Mouse (Mus musculus): Measurements from ENCODE around the gene Nme4. TPM values are rescaled to one million over a fixed set of nuclear protein-coding genes. Genes with fewer than 3 reads are reported as not detected.
A peak's percentile ranks its signal among the peaks of the same experiment; 100 is the strongest.

Nme4 gene
- total and polyA plus RNA-seq, 3 experiments: 3.7 to 13.8 (median 4.4) TPM

DNA sequence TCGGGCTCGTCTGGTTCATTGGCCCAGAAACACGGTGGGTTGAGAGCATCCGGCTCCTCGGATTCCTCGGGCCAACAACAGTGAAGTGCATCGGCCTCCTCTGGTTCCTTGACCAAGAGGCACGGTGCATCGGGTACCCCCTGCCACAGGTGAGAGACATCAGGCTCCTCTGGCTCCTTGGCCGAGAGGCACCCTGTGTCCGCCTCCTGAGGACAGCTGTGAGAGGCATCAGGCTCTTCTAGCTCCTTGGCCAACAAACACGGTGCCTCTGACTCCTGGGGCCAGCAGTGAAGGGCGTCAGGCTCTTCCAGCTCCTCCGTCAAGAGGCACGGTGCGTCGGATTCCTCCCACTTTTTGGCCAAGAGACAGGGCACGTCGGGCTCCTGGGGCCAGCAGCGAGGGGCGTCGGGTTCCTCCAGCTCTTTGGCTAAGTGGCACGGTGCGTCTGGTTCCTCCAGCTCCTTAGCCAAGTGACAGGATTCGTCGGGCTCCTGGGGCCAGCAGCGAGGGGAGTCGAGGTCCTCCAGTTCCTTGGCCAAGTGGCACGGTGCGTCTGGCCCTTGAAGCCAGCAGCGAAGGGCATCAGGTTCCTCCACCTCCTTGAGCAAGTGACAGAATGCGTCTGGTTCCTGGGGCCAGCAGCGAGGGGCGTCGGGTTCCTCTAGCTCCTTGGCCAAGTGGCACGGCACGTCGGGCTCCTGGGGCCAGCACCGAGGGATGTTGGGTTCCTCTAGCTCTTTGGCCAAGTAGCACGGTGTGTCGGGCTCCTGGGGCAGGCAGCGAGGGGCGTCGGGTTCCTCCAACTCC lies 27.2 kb downstream of the Nme4 start:
- Histone ChIP-seq H3K27me3 (ENCODE audit: control insufficient read depth, insufficient read depth, low read length) (no peaks in the 10 kb centered on the region), H3K9ac (ENCODE audit: low read depth, low read length) (peak overlapping the region; percentile 88), H3K36me3 (ENCODE audit: control insufficient read depth, insufficient read depth, low read length) (no peaks in the 10 kb centered on the region), H3K27ac (peak overlapping the region; percentile 72), H3K79me2 (replicated peaks; ENCODE audit: control insufficient read depth, insufficient read depth, low read length) (peaks cover 4% of the 10 kb centered on the region), H3K4me1 (ENCODE audit: control insufficient read depth, insufficient read depth, low read length) (peaks cover 14% of the 10 kb centered on the region), H3K4me3 (peak overlapping the region; percentile 75)
- DNase-seq: peak; percentile 28 to 38
- TF ChIP-seq CTCF (IDR thresholded peaks at IDR 0.05) (no peak), EP300 (IDR thresholded peaks at IDR 0.05; ENCODE audit: insufficient read depth, low read depth, low read length) (no peak), POLR2A (IDR thresholded peaks at IDR 0.05; ENCODE audit: insufficient read depth, low read depth, low read length) (no peak)
- intact Hi-C loops (cut with DNase I): loop anchor here (2.0 kb wide), 1 partner anchor 23 kb away; the partner anchor contains the start of gene Decr2
- 4% methylated on average over 44 of the region's 44 CpGs for WGBS

DNA sequence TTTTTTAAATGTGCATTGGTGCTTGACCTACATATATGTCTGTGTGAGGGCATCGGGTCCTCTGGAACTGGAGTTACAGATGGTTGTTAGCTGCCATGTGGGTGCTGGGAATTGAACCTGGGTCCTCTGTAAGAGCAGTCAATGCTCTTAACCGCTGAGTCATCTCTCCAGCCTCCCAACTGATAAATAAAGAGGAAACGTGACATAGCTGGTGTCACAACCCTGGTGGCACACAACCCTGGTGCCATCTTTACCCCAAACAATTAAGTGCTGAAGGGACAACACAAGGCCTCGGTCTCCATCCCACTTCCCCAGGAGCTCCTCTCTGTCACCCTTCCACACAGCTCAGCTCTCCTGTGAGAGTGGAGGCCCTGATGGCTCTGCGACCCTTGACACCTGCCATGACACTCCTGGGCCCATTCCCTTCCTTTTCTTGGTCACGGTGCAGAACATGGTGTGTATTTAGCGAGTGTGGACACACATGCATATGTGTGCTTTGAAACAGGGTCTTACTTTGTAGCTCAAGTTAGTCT lies 28.8 kb downstream of the Nme4 start:
- no peak for DNase-seq
- H3K79me2 ChIP-seq (replicated peaks; ENCODE audit: control insufficient read depth, insufficient read depth, low read length): peaks cover 4% of the 10 kb centered on the region
- no peaks in the 10 kb centered on the region for H3K36me3 ChIP-seq (ENCODE audit: control insufficient read depth, insufficient read depth, low read length)
- H3K27me3 ChIP-seq (ENCODE audit: control insufficient read depth, insufficient read depth, low read length): no peaks in the 10 kb centered on the region
- H3K4me1 ChIP-seq (ENCODE audit: control insufficient read depth, insufficient read depth, low read length): peaks cover 14% of the 10 kb centered on the region
- no peak overlapping the region for H3K27ac ChIP-seq
- H3K9ac ChIP-seq (ENCODE audit: low read depth, low read length): no peak overlapping the region
- TF ChIP-seq EP300 (IDR thresholded peaks at IDR 0.05; ENCODE audit: insufficient read depth, low read depth, low read length): no peak
- no peak for TF ChIP-seq POLR2A (IDR thresholded peaks at IDR 0.05; ENCODE audit: insufficient read depth, low read depth, low read length)
- no peak for TF ChIP-seq CTCF (IDR thresholded peaks at IDR 0.05)
- intact Hi-C loops (cut with DNase I): no loop called here
- 94% methylated on average over 7 of the region's 7 CpGs for WGBS
- no peak overlapping the region for H3K4me3 ChIP-seq

DNA sequence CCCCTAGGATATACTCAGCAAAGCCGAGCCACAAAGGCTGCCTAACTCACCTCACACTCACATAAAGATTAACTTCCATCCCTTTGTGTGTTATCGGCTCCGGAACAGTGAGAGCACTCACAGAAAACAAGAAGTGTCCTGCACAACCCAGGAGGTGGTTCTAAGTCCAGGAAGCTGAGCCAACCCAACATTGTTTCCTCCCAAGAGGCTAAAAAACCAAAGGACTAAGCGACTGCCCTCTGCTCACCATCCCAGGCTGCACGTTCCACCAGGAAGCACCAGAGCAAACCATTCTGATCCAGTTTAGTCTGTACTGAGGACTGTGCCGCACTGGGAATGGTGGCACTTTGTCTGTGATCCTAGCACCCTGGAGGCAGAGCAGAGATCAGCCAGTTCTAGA lies 30.5 kb downstream of the Nme4 start:
- Histone ChIP-seq H3K27me3 (ENCODE audit: control insufficient read depth, insufficient read depth, low read length) (no peaks in the 10 kb centered on the region), H3K79me2 (replicated peaks; ENCODE audit: control insufficient read depth, insufficient read depth, low read length) (peaks cover 4% of the 10 kb centered on the region), H3K9ac (ENCODE audit: low read depth, low read length) (no peak overlapping the region), H3K4me3 (no peak overlapping the region), H3K36me3 (ENCODE audit: control insufficient read depth, insufficient read depth, low read length) (no peaks in the 10 kb centered on the region), H3K4me1 (ENCODE audit: control insufficient read depth, insufficient read depth, low read length) (peaks cover 13% of the 10 kb centered on the region), H3K27ac (peak overlapping the region; percentile 17; the same call in 1 of the 2 replicates)
- DNase-seq: no peak
- 27% methylated on average over 6 of the region's 6 CpGs for WGBS
- intact Hi-C loops (cut with DNase I): no loop called here
- TF ChIP-seq EP300 (IDR thresholded peaks at IDR 0.05; ENCODE audit: insufficient read depth, low read depth, low read length) (no peak), POLR2A (IDR thresholded peaks at IDR 0.05; ENCODE audit: insufficient read depth, low read depth, low read length) (no peak), CTCF (IDR thresholded peaks at IDR 0.05) (no peak)

DNA sequence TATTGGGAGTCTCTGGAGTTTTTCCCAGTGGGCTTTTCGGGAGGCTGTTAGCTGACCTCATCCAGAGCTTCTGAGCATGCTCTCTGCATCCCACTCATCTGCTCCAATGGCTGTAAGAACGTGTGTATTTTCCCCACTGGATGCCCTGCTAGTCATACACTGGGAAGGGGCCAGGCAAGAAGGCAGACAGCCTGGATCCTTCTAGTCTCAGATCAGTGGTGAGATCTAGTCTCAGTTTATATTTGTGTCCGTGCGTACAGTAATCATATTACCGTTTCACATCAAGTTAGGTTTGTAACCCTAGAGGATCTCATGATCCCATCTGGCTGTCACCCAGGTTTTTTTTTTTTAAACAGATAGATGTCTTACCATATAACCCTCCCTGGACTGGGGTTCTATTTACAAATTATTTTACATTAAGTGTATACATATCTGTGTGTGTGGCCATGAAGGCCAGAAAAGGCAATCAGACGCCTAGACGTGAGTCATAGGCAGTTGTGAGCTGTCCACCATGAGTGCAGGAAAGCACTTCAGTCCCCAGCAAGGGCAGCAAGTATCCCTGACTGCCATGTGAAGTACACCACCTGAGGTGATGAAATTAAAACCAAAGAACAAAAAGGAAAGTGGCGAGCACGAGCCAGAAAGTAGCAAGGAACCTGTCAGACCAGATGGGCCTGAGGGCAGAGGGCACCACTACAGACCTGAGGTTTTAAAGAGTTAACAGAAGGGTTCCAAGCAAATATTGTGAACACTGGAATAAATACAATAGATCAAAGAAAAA lies 37.4 kb downstream of the Nme4 start:
- TF ChIP-seq EP300 (IDR thresholded peaks at IDR 0.05; ENCODE audit: insufficient read depth, low read depth, low read length) (no peak), CTCF (IDR thresholded peaks at IDR 0.05) (no peak), POLR2A (IDR thresholded peaks at IDR 0.05; ENCODE audit: insufficient read depth, low read depth, low read length) (no peak)
- H3K4me3 ChIP-seq: no peak overlapping the region
- DNase-seq: no peak
- whole genome bisulfite sequencing: 85% methylated on average over 9 of the region's 9 CpGs
- no peaks in the 10 kb centered on the region for H3K36me3 ChIP-seq (ENCODE audit: control insufficient read depth, insufficient read depth, low read length)
- no peak overlapping the region for H3K27ac ChIP-seq
- H3K4me1 ChIP-seq (ENCODE audit: control insufficient read depth, insufficient read depth, low read length): no peaks in the 10 kb centered on the region
- no peak overlapping the region for H3K9ac ChIP-seq (ENCODE audit: low read depth, low read length)
- no peaks in the 10 kb centered on the region for H3K79me2 ChIP-seq (replicated peaks; ENCODE audit: control insufficient read depth, insufficient read depth, low read length)
- H3K27me3 ChIP-seq (ENCODE audit: control insufficient read depth, insufficient read depth, low read length): no peaks in the 10 kb centered on the region
- intact Hi-C loops (cut with DNase I): no loop called here

DNA sequence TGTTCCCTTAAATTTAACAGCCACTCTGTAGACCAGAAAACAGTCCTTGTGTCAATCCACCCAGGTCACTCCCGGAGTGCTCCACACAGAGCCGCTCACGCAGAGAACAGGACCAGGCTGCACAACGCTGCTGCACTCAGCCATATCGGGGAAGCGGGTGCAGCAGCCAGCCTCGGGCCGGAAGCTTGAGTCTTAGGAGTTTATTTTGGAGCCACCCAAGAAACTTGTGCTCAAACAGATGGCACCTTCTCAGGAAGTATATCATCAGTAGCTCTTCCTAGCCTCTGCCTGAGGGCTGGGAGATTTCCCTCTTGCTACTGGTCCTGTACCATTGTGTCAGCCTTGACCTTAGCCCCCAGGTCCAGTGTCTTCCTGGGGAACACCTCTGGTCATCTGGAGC lies 38.1 kb downstream of the Nme4 start:
- Histone ChIP-seq H3K36me3 (ENCODE audit: control insufficient read depth, insufficient read depth, low read length) (no peaks in the 10 kb centered on the region), H3K9ac (ENCODE audit: low read depth, low read length) (no peak overlapping the region), H3K79me2 (replicated peaks; ENCODE audit: control insufficient read depth, insufficient read depth, low read length) (no peaks in the 10 kb centered on the region), H3K4me1 (ENCODE audit: control insufficient read depth, insufficient read depth, low read length) (no peaks in the 10 kb centered on the region), H3K4me3 (no peak overlapping the region), H3K27ac (no peak overlapping the region), H3K27me3 (ENCODE audit: control insufficient read depth, insufficient read depth, low read length) (no peaks in the 10 kb centered on the region)
- TF ChIP-seq CTCF (IDR thresholded peaks at IDR 0.05) (no peak), POLR2A (IDR thresholded peaks at IDR 0.05; ENCODE audit: insufficient read depth, low read depth, low read length) (no peak), EP300 (IDR thresholded peaks at IDR 0.05; ENCODE audit: insufficient read depth, low read depth, low read length) (no peak)
- 89% methylated on average over 8 of the region's 8 CpGs for WGBS
- intact Hi-C loops (cut with DNase I): no loop called here
- DNase-seq: no peak
